Mouse (Mus musculus) G1E (cell line): ENCODE results near the gene Dguok.

Source experiments
- CTCF ChIP-seq: IDR thresholded peaks from 2 replicates; pipeline ENCODE4 v1.5.1; 2012; ENCODE audit warnings: low read depth, low read length, inconsistent platforms, mixed read lengths
- GATA1 ChIP-seq: IDR thresholded peaks from 2 replicates; pipeline ENCODE4 v1.6.1; 2012; ENCODE audit warnings: borderline replicate concordance, low read length, inconsistent platforms, mixed read lengths
- TAL1 ChIP-seq: conservative IDR thresholded peaks from 2 replicates; pipeline ENCODE4 v1.6.1; 2012; ENCODE audit warnings: low read depth, low read length, inconsistent platforms, mixed read lengths

DNA sequence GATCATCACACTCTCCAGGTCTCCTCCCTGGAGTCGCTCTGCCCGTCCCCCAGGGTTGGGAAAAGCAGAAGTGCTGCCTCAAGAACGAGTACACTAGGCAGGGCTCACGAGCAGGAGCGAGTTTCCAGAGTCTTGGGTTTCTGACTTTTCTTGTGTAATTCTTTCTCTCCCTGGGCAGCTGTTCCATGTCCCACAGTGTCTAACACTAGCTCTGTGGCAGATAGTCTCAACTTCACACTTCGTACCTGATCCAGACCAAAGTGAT lies 30.0 kb upstream of the Dguok start:
- TF ChIP-seq TAL1 (no peak), CTCF (no peak), GATA1 (no peak)
